8 mouse cellular contexts compared by ENCODE assay signal in the genomic region with DNA sequence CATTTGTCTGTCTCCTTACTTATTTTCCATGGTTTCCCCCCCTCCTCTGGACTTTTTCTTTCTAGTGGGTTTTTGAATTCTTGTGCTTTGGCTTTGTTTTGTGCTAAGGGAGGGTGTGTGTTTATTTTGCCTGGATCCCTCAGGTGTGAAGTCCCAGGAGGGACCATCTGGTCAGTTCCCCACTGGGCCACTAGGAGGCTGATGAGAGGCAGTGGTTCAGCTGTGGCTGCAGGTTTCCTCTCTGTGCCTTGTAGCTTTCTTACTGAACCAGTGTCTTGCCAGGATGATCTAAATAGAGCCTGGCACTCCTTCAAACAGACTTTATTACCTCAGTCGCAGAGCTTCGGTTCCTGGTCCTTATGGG. TPM values are rescaled to one million over a fixed set of nuclear protein-coding genes. Genes with fewer than 3 reads are reported as not detected.
A peak's percentile ranks its signal among the peaks of the same experiment; 100 is the strongest.
DNase-seq lines count a peak whose midpoint lies in the region; ATAC-seq and TF ChIP-seq lines count a peak whose summit lies in the region.

No protein-coding gene starts in this region.

- peak overlapping the region; percentile 66 for H3K4me2 ChIP-seq in forebrain, embryonic 11.5 days (ENCODE audit: low read depth, low read length, severe bottlenecking)
- peak overlapping the region; percentile 88 for H3K4me2 ChIP-seq in neural tube, embryonic 15.5 days

- H3K9ac ChIP-seq in ES-Bruce4 (ENCODE audit: low read depth, poor library complexity, severe bottlenecking): no peak overlapping the region
- peak overlapping the region; percentile 99; the same call in 1 of the 2 replicates for H3K9ac ChIP-seq in forebrain, embryonic 11.5 days (ENCODE audit: low read length)
- H3K9ac ChIP-seq in neural tube, embryonic 15.5 days (replicated peaks): peak overlapping the region; percentile 99

- TF ChIP-seq POLR2A in ES-Bruce4 (IDR thresholded peaks at IDR 0.05; ENCODE audit: insufficient read depth, low read length): no peak
- no peak for TF ChIP-seq POLR2A in testis, adult 2 months (IDR thresholded peaks at IDR 0.05; ENCODE audit: control insufficient read depth, low read depth, low read length)

- H3K9me3 ChIP-seq in ES-Bruce4 (replicated peaks; ENCODE audit: control insufficient read depth, insufficient read depth, low read length, poor library complexity, severe bottlenecking): no peaks in the 10 kb centered on the region
- no peaks in the 10 kb centered on the region for H3K9me3 ChIP-seq in forebrain, embryonic 11.5 days (ENCODE audit: control insufficient read depth, low read length)
- H3K9me3 ChIP-seq in neural tube, embryonic 15.5 days (replicated peaks): no peaks in the 10 kb centered on the region

- peaks cover 6% of the 10 kb centered on the region for H3K36me3 ChIP-seq in ES-Bruce4 (ENCODE audit: control insufficient read depth, insufficient read depth, low read length, poor library complexity, severe bottlenecking)
- peaks cover 10% of the 10 kb centered on the region; the same call in 1 of the 2 replicates for H3K36me3 ChIP-seq in forebrain, embryonic 11.5 days (ENCODE audit: control insufficient read depth, insufficient read depth, low read length)
- H3K36me3 ChIP-seq in neural tube, embryonic 15.5 days: peaks cover 39% of the 10 kb centered on the region
- no peaks in the 10 kb centered on the region; the same call in 1 of the 2 replicates for H3K36me3 ChIP-seq in testis, adult 2 months (ENCODE audit: control insufficient read depth, insufficient read depth, low read length)

- no peak; the same call in 1 of the 2 replicates for ATAC-seq in forebrain, embryonic 11.5 days (replicated peaks; ENCODE audit: low FRiP score)
- ATAC-seq in neural tube, embryonic 15.5 days (ENCODE audit: low FRiP score): peak; percentile 53; the same call in 1 of the 2 replicates

- intact Hi-C loops in heart, postnatal 14 days (cut with DNase I): loop anchor here (5.0 kb wide), 1 partner anchor 70 kb away; the partner anchor contains the start of gene Ap1g1

- no peaks in the 10 kb centered on the region for H3K4me1 ChIP-seq in ES-Bruce4 (ENCODE audit: control insufficient read depth, insufficient read depth, low read length)
- peaks cover 7% of the 10 kb centered on the region for H3K4me1 ChIP-seq in forebrain, embryonic 11.5 days (replicated peaks; ENCODE audit: control insufficient read depth, insufficient read depth, low read length)
- peaks cover 35% of the 10 kb centered on the region for H3K4me1 ChIP-seq in neural tube, embryonic 15.5 days
- H3K4me1 ChIP-seq in testis, adult 2 months (ENCODE audit: control insufficient read depth, insufficient read depth, low read length): peaks cover 6% of the 10 kb centered on the region

- no peak overlapping the region for H3K27ac ChIP-seq in ES-Bruce4 (ENCODE audit: insufficient read depth, low read length)
- no peak overlapping the region for H3K27ac ChIP-seq in forebrain, embryonic 11.5 days (ENCODE audit: low read depth, low read length)
- peak overlapping the region; percentile 98; the same call in 1 of the 2 replicates for H3K27ac ChIP-seq in neural tube, embryonic 15.5 days (replicated peaks)
- H3K27ac ChIP-seq in testis, adult 2 months (ENCODE audit: control insufficient read depth, insufficient read depth, low read depth, low read length): no peak overlapping the region; the same call in 1 of the 2 replicates

- 47% methylated on average over 2 of the region's 2 CpGs for WGBS in forebrain, embryonic 11.5 days
- WGBS in large intestine, adult 2 months: 2% methylated on average over 2 of the region's 2 CpGs
- WGBS in neural tube, embryonic 15.5 days: 12% methylated on average over 2 of the region's 2 CpGs

- no peak for TF ChIP-seq EP300 in ES-Bruce4 (IDR thresholded peaks at IDR 0.05; ENCODE audit: insufficient read depth, low read depth, low read length)

- no peak overlapping the region for H3K4me3 ChIP-seq in ES-Bruce4 (ENCODE audit: low read depth, low read length)
- peak overlapping the region; percentile 91 for H3K4me3 ChIP-seq in forebrain, embryonic 11.5 days (ENCODE audit: low read depth, low read length)
- peak overlapping the region; percentile 78 for H3K4me3 ChIP-seq in neural tube, embryonic 15.5 days (replicated peaks)
- H3K4me3 ChIP-seq in testis, adult 2 months (ENCODE audit: control insufficient read depth, low read depth, low read length): peak overlapping the region; percentile 86

- peak; percentile 70 for TF ChIP-seq CTCF in ES-Bruce4 (IDR thresholded peaks at IDR 0.05; ENCODE audit: low read depth, low read length)
- TF ChIP-seq CTCF in testis, adult 2 months (IDR thresholded peaks at IDR 0.05; ENCODE audit: control insufficient read depth, insufficient read depth, insufficient replicate concordance, low read depth, low read length): peak; percentile 71; the same call in 1 of the 2 replicates

- 0 out of 2 replicates have a peak, but pooled peaks cover 2% of the 10 kb centered on the region for H3K27me3 ChIP-seq in ES-Bruce4 (ENCODE audit: control insufficient read depth, insufficient read depth, low read length, poor library complexity, severe bottlenecking)
- peaks cover 4% of the 10 kb centered on the region; the same call in 1 of the 2 replicates for H3K27me3 ChIP-seq in forebrain, embryonic 11.5 days (ENCODE audit: control insufficient read depth, insufficient read depth, low read length)
- peaks cover 4% of the 10 kb centered on the region; the same call in 1 of the 2 replicates for H3K27me3 ChIP-seq in neural tube, embryonic 15.5 days (replicated peaks)
- H3K27me3 ChIP-seq in testis, adult 2 months (ENCODE audit: control insufficient read depth, insufficient read depth, low read length): no peaks in the 10 kb centered on the region

- peak; percentile 65 for DNase-seq in c-Kit-positive CD71-positive TER-119-negative erythroid progenitor cells, embryonic 14.5 days (ENCODE audit: low read depth)
- peak; percentile 83 for DNase-seq in forebrain, embryonic 11.5 days (ENCODE audit: low spot score)
- DNase-seq in heart, postnatal 14 days: peak; percentile 76 to 82
- DNase-seq in large intestine, adult 2 months (ENCODE audit: low read depth, low spot score): peak; percentile 68
- DNase-seq in lung, adult 18-20 months: peak; percentile 77 to 86

RNA-seq across cellular contexts. Expression of gene Zfp821, which starts 1.5 kb away (rescaled TPM):
- 9.5 and 11.0 TPM in 2 replicates for polyA plus RNA-seq in ES-Bruce4 (2011; ENCODE audit: insufficient read depth, insufficient read length, low read depth, missing spikeins)
- 50.2 and 56.1 TPM in 2 replicates for polyA plus RNA-seq in forebrain, embryonic 11.5 days (2014; fragmentation: Nextera tagmentation; extraction: Ambion mirVana)
- 10 to 100 TPM in 1 of 2 experiments, 1 to 10 TPM in 1; 8.6 to 10.4 TPM for total RNA-seq in heart, postnatal 14 days (2021)
- polyA plus RNA-seq in large intestine, adult 2 months (2012; rRNA removed): 5.6 and 6.3 TPM in 2 replicates
- 54.0 and 62.0 TPM in 2 replicates for polyA plus RNA-seq in neural tube, embryonic 15.5 days (2015; fragmentation: Nextera tagmentation; extraction: Ambion mirVana)
- polyA plus RNA-seq in testis, adult 2 months (2012; rRNA removed): 75.7 and 82.1 TPM in 2 replicates

RNA-seq across cellular contexts. Expression of gene Ist1, which starts 13.8 kb away (rescaled TPM):
- polyA plus RNA-seq in ES-Bruce4 (2011; ENCODE audit: insufficient read depth, insufficient read length, low read depth, missing spikeins): 79.8 and 80.4 TPM in 2 replicates
- 172 and 186 TPM in 2 replicates for polyA plus RNA-seq in forebrain, embryonic 11.5 days (2014; fragmentation: Nextera tagmentation; extraction: Ambion mirVana)
- total RNA-seq in heart, postnatal 14 days (2021): 10 to 100 TPM; 48.1 to 53.0 TPM
- polyA plus RNA-seq in large intestine, adult 2 months (2012; rRNA removed): 54.0 and 61.4 TPM in 2 replicates
- polyA plus RNA-seq in neural tube, embryonic 15.5 days (2015; fragmentation: Nextera tagmentation; extraction: Ambion mirVana): 145 and 146 TPM in 2 replicates
- polyA plus RNA-seq in testis, adult 2 months (2012; rRNA removed): 25.7 and 31.8 TPM in 2 replicates

RNA-seq across cellular contexts. Expression of gene Atxn1l, which starts 30.7 kb away (rescaled TPM):
- 25.4 and 34.6 TPM in 2 replicates for polyA plus RNA-seq in ES-Bruce4 (2011; ENCODE audit: insufficient read depth, insufficient read length, low read depth, missing spikeins)
- 8.3 and 8.6 TPM in 2 replicates for polyA plus RNA-seq in forebrain, embryonic 11.5 days (2014; fragmentation: Nextera tagmentation; extraction: Ambion mirVana)
- total RNA-seq in heart, postnatal 14 days (2021): 10 to 100 TPM; 24.1 to 28.0 TPM
- 5.5 and 8.6 TPM in 2 replicates for polyA plus RNA-seq in large intestine, adult 2 months (2012; rRNA removed)
- polyA plus RNA-seq in neural tube, embryonic 15.5 days (2015; fragmentation: Nextera tagmentation; extraction: Ambion mirVana): 3.3 and 3.7 TPM in 2 replicates
- 32.9 and 35.6 TPM in 2 replicates for polyA plus RNA-seq in testis, adult 2 months (2012; rRNA removed)
